In genomic region chrX:137190122-137190521, GRCm38 (mm10) we compare ENCODE assay signal across 19 mouse cellular contexts.
DNase-seq lines count a peak whose midpoint lies in the region; ATAC-seq and TF ChIP-seq lines count a peak whose summit lies in the region.
"Had no signal": no experiment of that assay in that cellular context is flagged by ENCODE, and none has a peak within 500 bp of the region (broad histone marks: within the 10 kb centered on the region; RNA-seq: fewer than 3 reads in every experiment).

No protein-coding gene starts in this region.

- no peak overlapping the region for H3K4me2 ChIP-seq in embryonic facial prominence, embryonic 14.5 days (ENCODE audit: low read depth, low read length)
- H3K4me2 ChIP-seq in hindbrain, postnatal 0 days (ENCODE audit: low read depth, low read length), result no peak overlapping the region
- H3K4me2 ChIP-seq in hindbrain, embryonic 12.5 days (replicated peaks), result no peak overlapping the region
- no peak overlapping the region for H3K4me2 ChIP-seq in midbrain, embryonic 14.5 days (ENCODE audit: low read length)
- H3K4me2 ChIP-seq in midbrain, embryonic 11.5 days, result no peak overlapping the region
- H3K4me2 ChIP-seq: heart, embryonic 13.5 days; limb, embryonic 15.5 days; liver, embryonic 15.5 days; neural tube, embryonic 15.5 days had no signal

- no peaks in the 10 kb centered on the region for H3K9me3 ChIP-seq in embryonic facial prominence, embryonic 14.5 days (ENCODE audit: control insufficient read depth, low read length)
- H3K9me3 ChIP-seq in embryonic facial prominence, embryonic 10.5 days, result no peaks in the 10 kb centered on the region
- H3K9me3 ChIP-seq in hindbrain, postnatal 0 days (ENCODE audit: low read length), result no peaks in the 10 kb centered on the region
- no peaks in the 10 kb centered on the region for H3K9me3 ChIP-seq in hindbrain, embryonic 12.5 days (replicated peaks)
- H3K9me3 ChIP-seq in midbrain, embryonic 14.5 days (ENCODE audit: control insufficient read depth, low read length), result no peaks in the 10 kb centered on the region
- H3K9me3 ChIP-seq in midbrain, embryonic 11.5 days (ENCODE audit: control insufficient read depth, low read length), result no peaks in the 10 kb centered on the region
- H3K9me3 ChIP-seq: heart, embryonic 13.5 days; limb, embryonic 15.5 days; liver, embryonic 15.5 days; midbrain, embryonic 10.5 days; neural tube, embryonic 15.5 days had no signal

- WGBS in embryonic facial prominence, embryonic 14.5 days, result 66% methylated on average over 1 of the region's 1 CpGs
- WGBS in embryonic facial prominence, embryonic 10.5 days, result 61% methylated on average over 1 of the region's 1 CpGs
- WGBS in hindbrain, postnatal 0 days, result 63% methylated on average over 1 of the region's 1 CpGs
- WGBS in hindbrain, embryonic 12.5 days, result 67% methylated on average over 1 of the region's 1 CpGs
- WGBS in midbrain, embryonic 14.5 days, result 53% methylated on average over 1 of the region's 1 CpGs
- 36% methylated on average over 1 of the region's 1 CpGs for WGBS in midbrain, embryonic 11.5 days

- H3K27me3 ChIP-seq in embryonic facial prominence, embryonic 14.5 days (replicated peaks; ENCODE audit: control insufficient read depth, insufficient read depth, low read length), result no peaks in the 10 kb centered on the region; the same call in 1 of the 2 replicates
- H3K27me3 ChIP-seq in embryonic facial prominence, embryonic 10.5 days (replicated peaks; ENCODE audit: low read depth, poor library complexity, severe bottlenecking), result no peaks in the 10 kb centered on the region; the same call in none of the 2 replicates
- H3K27me3 ChIP-seq in hindbrain, postnatal 0 days (ENCODE audit: insufficient read depth, low read length), result no peaks in the 10 kb centered on the region
- no peaks in the 10 kb centered on the region for H3K27me3 ChIP-seq in hindbrain, embryonic 12.5 days
- no peaks in the 10 kb centered on the region for H3K27me3 ChIP-seq in midbrain, embryonic 14.5 days (ENCODE audit: control insufficient read depth, insufficient read depth, low read length)
- H3K27me3 ChIP-seq in midbrain, embryonic 11.5 days (ENCODE audit: control insufficient read depth, insufficient read depth, low read length), result no peaks in the 10 kb centered on the region
- H3K27me3 ChIP-seq: heart, embryonic 13.5 days; limb, embryonic 15.5 days; liver, embryonic 15.5 days; neural tube, embryonic 15.5 days had no signal

- H3K4me3 ChIP-seq in embryonic facial prominence, embryonic 14.5 days (ENCODE audit: low read depth, low read length), result no peak overlapping the region
- no peak overlapping the region for H3K4me3 ChIP-seq in embryonic facial prominence, embryonic 10.5 days
- no peak overlapping the region for H3K4me3 ChIP-seq in hindbrain, postnatal 0 days (ENCODE audit: low read length)
- H3K4me3 ChIP-seq in hindbrain, embryonic 12.5 days, result no peak overlapping the region
- no peak overlapping the region for H3K4me3 ChIP-seq in midbrain, embryonic 14.5 days (replicated peaks; ENCODE audit: low read depth, low read length)
- no peak overlapping the region for H3K4me3 ChIP-seq in midbrain, embryonic 11.5 days (ENCODE audit: low read depth, low read length)
- H3K4me3 ChIP-seq: heart, embryonic 13.5 days; limb, embryonic 15.5 days; liver, embryonic 15.5 days; midbrain, embryonic 10.5 days; neural tube, embryonic 15.5 days had no signal

- peak; percentile 1 for DNase-seq in embryonic facial prominence, embryonic 14.5 days (ENCODE audit: low spot score)
- no peak for DNase-seq in embryonic facial prominence, embryonic 10.5 days (ENCODE audit: low spot score)
- peak; percentile 43 for DNase-seq in hindbrain, postnatal 0 days (ENCODE audit: low spot score)
- peak; percentile 37 for DNase-seq in midbrain, embryonic 14.5 days
- DNase-seq in midbrain, embryonic 11.5 days (ENCODE audit: low spot score, missing footprints), result no peak
- DNase-seq in brain, embryonic 18.5 days (ENCODE audit: low read depth, low spot score), result peak; percentile 22
- no peak for DNase-seq in embryo, embryonic 11 days
- DNase-seq: adrenal gland, adult 2 months; kidney, adult 11 months; kidney, postnatal 10 days; thymus, adult 2 months had no signal

- no peak overlapping the region for H3K9ac ChIP-seq in embryonic facial prominence, embryonic 14.5 days (ENCODE audit: low read depth, low read length)
- H3K9ac ChIP-seq in hindbrain, postnatal 0 days (replicated peaks; ENCODE audit: low read length), result no peak overlapping the region
- H3K9ac ChIP-seq in hindbrain, embryonic 12.5 days, result no peak overlapping the region
- no peak overlapping the region for H3K9ac ChIP-seq in midbrain, embryonic 14.5 days (replicated peaks; ENCODE audit: low read length)
- no peak overlapping the region for H3K9ac ChIP-seq in midbrain, embryonic 11.5 days (ENCODE audit: low read length)
- H3K9ac ChIP-seq: heart, embryonic 13.5 days; limb, embryonic 15.5 days; liver, embryonic 15.5 days; neural tube, embryonic 15.5 days had no signal

- TF ChIP-seq CTCF in hindbrain, postnatal 0 days (IDR thresholded peaks at IDR 0.05; ENCODE audit: low read depth), result peak; percentile 33; the same call in 1 of the 2 replicates

- H3K27ac ChIP-seq in embryonic facial prominence, embryonic 14.5 days (replicated peaks; ENCODE audit: low read depth, low read length), result no peak overlapping the region
- no peak overlapping the region for H3K27ac ChIP-seq in embryonic facial prominence, embryonic 10.5 days (replicated peaks)
- H3K27ac ChIP-seq in hindbrain, postnatal 0 days, result no peak overlapping the region
- no peak overlapping the region for H3K27ac ChIP-seq in hindbrain, embryonic 12.5 days
- no peak overlapping the region for H3K27ac ChIP-seq in midbrain, embryonic 14.5 days (replicated peaks; ENCODE audit: low read depth, low read length)
- no peak overlapping the region for H3K27ac ChIP-seq in midbrain, embryonic 11.5 days (ENCODE audit: low read depth, low read length)
- H3K27ac ChIP-seq: heart, embryonic 13.5 days; limb, embryonic 15.5 days; liver, embryonic 15.5 days; macrophage; midbrain, embryonic 10.5 days; neural tube, embryonic 15.5 days had no signal

- no peaks in the 10 kb centered on the region for H3K36me3 ChIP-seq in embryonic facial prominence, embryonic 14.5 days (ENCODE audit: control insufficient read depth, insufficient read depth, low read length)
- H3K36me3 ChIP-seq in embryonic facial prominence, embryonic 10.5 days (replicated peaks), result no peaks in the 10 kb centered on the region
- H3K36me3 ChIP-seq in hindbrain, postnatal 0 days (ENCODE audit: insufficient read depth, low read length), result no peaks in the 10 kb centered on the region
- no peaks in the 10 kb centered on the region for H3K36me3 ChIP-seq in hindbrain, embryonic 12.5 days
- no peaks in the 10 kb centered on the region for H3K36me3 ChIP-seq in midbrain, embryonic 14.5 days (ENCODE audit: control insufficient read depth, insufficient read depth, low read length)
- H3K36me3 ChIP-seq in midbrain, embryonic 11.5 days (ENCODE audit: control insufficient read depth, insufficient read depth, low read length), result no peaks in the 10 kb centered on the region
- H3K36me3 ChIP-seq: heart, embryonic 13.5 days; limb, embryonic 15.5 days; liver, embryonic 15.5 days; midbrain, embryonic 10.5 days; neural tube, embryonic 15.5 days had no signal

- no peak for ATAC-seq in embryonic facial prominence, embryonic 14.5 days (ENCODE audit: low read depth)
- no peak for ATAC-seq in hindbrain, postnatal 0 days
- no peak for ATAC-seq in hindbrain, embryonic 12.5 days (ENCODE audit: low FRiP score)
- no peak for ATAC-seq in midbrain, embryonic 14.5 days (ENCODE audit: low FRiP score, low TSS enrichment)
- ATAC-seq in midbrain, embryonic 11.5 days (ENCODE audit: low FRiP score), result no peak
- ATAC-seq: hindbrain, embryonic 16.5 days had no signal

- H3K4me1 ChIP-seq in embryonic facial prominence, embryonic 14.5 days (ENCODE audit: control insufficient read depth, insufficient read depth, low read length), result no peaks in the 10 kb centered on the region
- H3K4me1 ChIP-seq in embryonic facial prominence, embryonic 10.5 days, result no peaks in the 10 kb centered on the region
- H3K4me1 ChIP-seq in hindbrain, postnatal 0 days (ENCODE audit: insufficient read depth, low read length), result no peaks in the 10 kb centered on the region
- no peaks in the 10 kb centered on the region for H3K4me1 ChIP-seq in hindbrain, embryonic 12.5 days
- no peaks in the 10 kb centered on the region for H3K4me1 ChIP-seq in midbrain, embryonic 14.5 days (ENCODE audit: control insufficient read depth, insufficient read depth, low read length)
- no peaks in the 10 kb centered on the region for H3K4me1 ChIP-seq in midbrain, embryonic 11.5 days (ENCODE audit: control insufficient read depth, insufficient read depth, low read length)
- H3K4me1 ChIP-seq: heart, embryonic 13.5 days; limb, embryonic 15.5 days; liver, embryonic 15.5 days; midbrain, embryonic 10.5 days; neural tube, embryonic 15.5 days had no signal

Comparison
In these comparisons a context has a peak if more than half of its experiments do, and no peak if none do; other contexts are left out.
1. DNase-seq: peak in embryonic facial prominence, embryonic 14.5 days (single experiment), hindbrain, postnatal 0 days (single experiment), midbrain, embryonic 14.5 days (single experiment) and brain, embryonic 18.5 days (single experiment); none in embryonic facial prominence, embryonic 10.5 days (single experiment), midbrain, embryonic 11.5 days (single experiment) and embryo, embryonic 11 days (single experiment).